ENCODE assay signal across 8 mouse cellular contexts in the genomic region with DNA sequence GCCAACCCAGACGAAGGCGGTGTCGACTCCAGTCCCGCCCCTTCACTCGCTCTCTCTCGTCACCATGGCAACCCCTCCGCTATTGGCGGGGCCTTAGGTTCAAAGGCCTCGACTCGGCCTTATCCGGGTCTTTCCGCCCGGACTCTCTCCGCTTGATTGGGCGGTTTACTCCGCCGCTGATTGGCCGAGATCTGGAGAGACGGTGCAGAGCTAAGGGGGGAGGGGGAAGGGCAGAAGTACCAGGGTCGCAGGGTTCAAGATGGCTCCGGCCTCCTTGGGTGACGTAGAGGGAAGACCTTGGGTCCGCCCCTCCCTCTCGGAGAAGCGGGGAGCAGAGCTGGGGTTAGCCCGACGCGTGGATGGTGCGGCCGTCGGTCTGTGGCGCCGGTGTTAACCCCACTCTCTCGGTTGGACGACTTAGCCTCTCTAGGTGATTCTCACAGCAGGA. TPM values are rescaled to one million over a fixed set of nuclear protein-coding genes. Genes with fewer than 3 reads are reported as not detected.
DNase-seq lines count a peak whose midpoint lies in the region; ATAC-seq and TF ChIP-seq lines count a peak whose summit lies in the region.

A gene (plus strand): TSS at position 202 of the 448 bp plus-strand sequence.

- in situ Hi-C loops in ES-E14 (cut with MboI; ENCODE audit: low sequenced_read_pairs in 2 of 2, unreplicated experiment in 2 of 2): no loop called here

- H3K9ac ChIP-seq in ES-E14 (ENCODE audit: insufficient read depth, low read depth, low read length, poor library complexity, severe bottlenecking): peak within 1 kb of the TSS; percentile 81
- H3K9ac ChIP-seq in neural tube, embryonic 15.5 days (replicated peaks): peak within 1 kb of the TSS; percentile 97

- no peaks in the 10 kb centered on the region for H3K9me3 ChIP-seq in ES-E14 (ENCODE audit: control insufficient read depth, insufficient read depth, low read depth, low read length)
- H3K9me3 ChIP-seq in neural tube, embryonic 15.5 days (replicated peaks): no peaks in the 10 kb centered on the region

- ATAC-seq in neural tube, embryonic 15.5 days (ENCODE audit: low FRiP score): peak; percentile 89

- under 1% methylated on average over 35 of the region's 35 CpGs for WGBS in lung, adult 2 months
- WGBS in neural tube, embryonic 15.5 days: 0% methylated on average over 35 of the region's 35 CpGs

- TF ChIP-seq POLR2A in lung, adult 2 months (IDR thresholded peaks at IDR 0.05; ENCODE audit: borderline replicate concordance, extremely low read depth, low read depth, low read length): peak; percentile 97

- H3K4me1 ChIP-seq in ES-E14 (ENCODE audit: control insufficient read depth in 2 of 2, insufficient read depth in 2 of 2, low read length in 2 of 2, poor library complexity in 1 of 2): peaks cover 0 to 10% of the 10 kb centered on the region in 2 experiments; a peak in 1 of 4 replicates
- H3K4me1 ChIP-seq in lung, adult 2 months (ENCODE audit: control insufficient read depth, insufficient read depth, low read length): peaks cover 12% of the 10 kb centered on the region
- peaks cover 50% of the 10 kb centered on the region for H3K4me1 ChIP-seq in neural tube, embryonic 15.5 days

- peak within 1 kb of the TSS; percentile 94 to 98 for H3K4me3 ChIP-seq in ES-E14 (ENCODE audit: insufficient read depth in 1 of 2, low read depth in 1 of 2, low read length in 2 of 2, poor library complexity in 1 of 2, severe bottlenecking in 1 of 2)
- H3K4me3 ChIP-seq in layer of hippocampus, adult 2 months: peak within 1 kb of the TSS; percentile 91
- H3K4me3 ChIP-seq in lung, adult 2 months (replicated peaks; ENCODE audit: extremely low read depth, low read depth, low read length): peak within 1 kb of the TSS; percentile 99
- peak within 1 kb of the TSS; percentile 84 for H3K4me3 ChIP-seq in neural tube, embryonic 15.5 days (replicated peaks)

- H3K27ac ChIP-seq in ES-E14 (ENCODE audit: insufficient read depth, low read depth, low read length, poor library complexity, severe bottlenecking): peak within 1 kb of the TSS; percentile 51
- peak within 1 kb of the TSS; percentile 99 for H3K27ac ChIP-seq in layer of hippocampus, adult 2 months
- H3K27ac ChIP-seq in neural tube, embryonic 15.5 days (replicated peaks): peak within 1 kb of the TSS; percentile 92

- DNase-seq in ES-E14 (ENCODE audit: low read depth, low spot score): peak; percentile 99
- DNase-seq in cerebellum, adult 18-20 months: peak; percentile 96 to 100
- DNase-seq in forelimb bud, embryonic 11.5 days (ENCODE audit: low read depth, low spot score): peak; percentile 99
- peak; percentile 99 for DNase-seq in heart, postnatal 4 days
- DNase-seq in layer of hippocampus, adult 2 months (ENCODE audit: low spot score in 2 of 2): peak; percentile 97 to 99
- DNase-seq in lung, adult 2 months: peak; percentile 95
- DNase-seq in testis, postnatal 14 days (ENCODE audit: low spot score): peak; percentile 99

- peaks cover 12% of the 10 kb centered on the region for H3K36me3 ChIP-seq in ES-E14 (ENCODE audit: control insufficient read depth, insufficient read depth, low read length, poor library complexity, severe bottlenecking)
- H3K36me3 ChIP-seq in neural tube, embryonic 15.5 days: peaks cover 20% of the 10 kb centered on the region

- no peaks in the 10 kb centered on the region for H3K27me3 ChIP-seq in neural tube, embryonic 15.5 days (replicated peaks)

- H3K4me2 ChIP-seq in neural tube, embryonic 15.5 days: peak within 1 kb of the TSS; percentile 97

- TF ChIP-seq CTCF in layer of hippocampus, adult 2 months (conservative IDR thresholded peaks at IDR 0.05): no peak
- no peak for TF ChIP-seq CTCF in lung, adult 2 months (IDR thresholded peaks at IDR 0.05; ENCODE audit: insufficient read depth, low read length)

TF ChIP-seq in ES-E14, 5 proteins besides CTCF, POLR2A, EP300 and RAD21:
- TF ChIP-seq CHD2 (IDR thresholded peaks at IDR 0.05; ENCODE audit: low read depth, low read length) (no peak), MAFK (IDR thresholded peaks at IDR 0.05; ENCODE audit: insufficient read depth, low read depth, low read length) (no peak), HCFC1 (IDR thresholded peaks at IDR 0.05; ENCODE audit: borderline replicate concordance, insufficient read depth, low read length) (peak; percentile 43; the same call in 1 of the 2 replicates), ZC3H11A (IDR thresholded peaks at IDR 0.05; ENCODE audit: borderline replicate concordance, low read depth, low read length) (no peak), ZNF384 (IDR thresholded peaks at IDR 0.05; ENCODE audit: low read depth, low read length) (no peak)

RNA-seq across cellular contexts. Expression of the gene that starts here (rescaled TPM):
- 55.9 and 62.7 TPM in 2 replicates for total RNA-seq in ES-E14 (2012; rRNA removed)
- 10 to 100 TPM; 59.3 to 62.4 TPM for total RNA-seq in heart, postnatal 4 days (2021)
- 100 to 1,000 TPM; 153 to 160 TPM for total RNA-seq in layer of hippocampus, adult 2 months (2021)
- 172 TPM in 2 replicates for polyA plus RNA-seq in lung, adult 2 months (2012; rRNA removed)
- 109 and 133 TPM in 2 replicates for polyA plus RNA-seq in neural tube, embryonic 15.5 days (2015; fragmentation: Nextera tagmentation; extraction: Ambion mirVana)

Comparison
In these comparisons a context has a peak if more than half of its experiments do, and no peak if none do; other contexts are left out.
1. Peak in every context shown above with its lines: DNase-seq, ATAC-seq, H3K4me3 ChIP-seq and H3K27ac ChIP-seq.